Mouse (Mus musculus) spleen, postnatal 14 days (tissue): Measurements from ENCODE around the gene Myo1b.

Experiments used
- DNase-seq, 2 experiments: peaks; one replicate each; pipeline ENCODE4 v3.0.0; 2021 to 2022; ENCODE audit warnings: low spot score in 2 of 2

Gene Myo1b

DNA sequence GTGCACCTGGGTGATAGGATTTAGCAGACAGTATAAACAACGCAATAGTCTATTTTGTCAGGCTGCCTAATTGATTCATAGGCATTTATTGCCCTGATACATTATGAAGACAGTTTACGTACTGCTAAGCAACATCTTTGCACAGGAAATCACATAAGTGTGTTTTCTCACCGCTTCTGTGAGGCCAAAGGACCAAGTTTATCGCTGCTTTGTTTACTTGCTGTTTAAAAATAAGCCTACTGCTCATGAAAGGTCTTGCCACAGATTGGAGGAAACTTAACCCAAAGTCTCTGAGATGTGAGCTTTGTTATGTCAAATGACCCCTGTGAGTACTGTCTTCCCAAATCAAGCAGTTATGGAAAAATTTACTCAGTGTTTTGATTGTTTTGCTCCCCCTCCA is 187.1 kb downstream of the Myo1b start:
- DNase-seq: no peak

DNA sequence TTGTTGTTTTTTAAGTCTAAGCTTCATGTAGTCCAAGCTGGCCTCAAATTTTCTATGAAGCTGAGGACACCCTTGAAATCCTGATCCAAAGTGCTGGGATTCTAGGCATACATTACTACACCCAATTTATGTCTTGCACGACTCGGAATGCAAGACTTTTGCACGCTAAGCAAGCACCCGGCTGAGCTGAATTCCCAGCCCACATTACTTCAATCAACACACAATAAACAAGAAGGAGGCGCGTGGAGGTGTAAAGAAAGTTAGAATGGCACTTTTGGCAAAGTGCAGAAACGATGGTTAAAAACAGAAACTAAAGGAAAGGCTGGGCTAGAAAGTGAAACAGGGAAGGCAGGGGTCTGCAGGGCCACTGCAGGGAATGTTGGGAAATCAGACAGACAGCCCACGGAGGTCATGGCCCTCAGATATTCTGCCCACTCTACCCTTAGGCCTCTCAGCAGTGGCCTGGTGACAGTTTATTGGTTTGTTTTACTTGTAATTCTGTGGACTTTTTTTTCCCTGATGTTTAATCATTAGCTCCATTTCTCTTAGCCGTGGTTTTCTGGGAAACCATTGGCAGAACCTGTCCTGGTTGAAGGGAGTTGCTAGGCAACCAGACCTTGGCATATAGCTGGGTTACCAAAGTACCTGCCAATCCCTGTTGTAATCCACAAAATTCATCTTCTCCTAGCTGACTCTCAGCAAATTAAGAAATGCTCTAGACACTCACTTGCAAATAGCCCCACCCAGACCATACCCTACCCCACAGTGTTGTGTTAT is 195.8 kb downstream of the Myo1b start:
- DNase-seq: no peak

DNA sequence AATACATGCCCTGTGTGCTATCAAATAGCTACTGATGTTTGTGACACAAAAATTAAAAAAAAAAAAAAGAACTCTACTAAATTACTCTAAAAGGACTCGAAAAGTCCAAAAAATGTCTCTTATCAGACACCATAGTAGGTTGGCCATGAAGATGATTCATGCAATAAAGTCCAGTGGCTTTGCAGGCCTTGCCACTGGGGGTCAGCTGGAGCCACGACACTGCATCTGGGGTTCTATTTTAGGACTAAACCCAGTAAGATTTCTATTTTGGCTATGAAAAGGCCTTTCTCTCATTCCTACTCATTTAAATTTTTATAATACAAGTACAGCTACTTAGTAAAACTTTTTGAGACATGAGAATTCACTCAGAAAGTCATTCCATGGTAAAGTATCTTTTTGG is 205.0 kb downstream of the Myo1b start:
- DNase-seq: no peak

DNA sequence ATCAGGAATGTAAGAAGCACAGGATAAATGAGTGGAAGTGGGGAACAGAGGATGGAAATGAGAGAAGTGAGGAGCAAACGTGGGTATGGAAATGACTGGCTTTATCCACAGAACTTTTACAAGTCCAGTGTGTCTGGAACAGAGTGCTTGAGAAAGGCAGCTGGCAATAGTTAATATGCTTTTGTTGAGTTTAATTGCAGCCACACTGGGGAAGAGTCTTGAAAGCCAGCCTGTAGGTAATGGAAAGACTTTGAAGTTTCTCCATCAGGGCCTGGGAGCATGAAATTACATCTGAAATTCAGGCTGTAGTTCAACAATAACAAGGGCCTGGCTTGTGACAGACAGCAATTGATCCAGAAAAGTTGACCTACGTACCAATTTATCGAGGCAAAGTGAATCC is 209.8 kb downstream of the Myo1b start:
- DNase-seq: no peak

DNA sequence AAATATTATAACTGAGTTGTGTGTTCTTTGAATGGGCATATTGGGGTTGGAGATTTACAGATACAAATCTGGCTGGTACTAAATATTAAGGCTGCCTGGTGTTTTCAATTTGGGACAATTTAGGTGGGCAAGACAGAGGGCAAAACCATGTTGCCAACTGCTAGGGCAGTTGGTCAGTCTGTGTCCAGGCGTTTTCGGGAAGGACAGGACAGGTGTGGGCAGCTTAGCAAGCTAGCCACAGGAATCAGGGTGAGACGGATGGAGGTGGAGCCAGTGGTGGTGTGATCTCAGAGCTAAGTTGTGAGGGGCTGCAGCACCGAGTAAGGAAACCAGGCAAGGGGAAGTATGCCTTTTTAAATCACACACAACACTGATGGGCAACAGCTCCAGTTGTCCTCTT is 211.3 kb downstream of the Myo1b start:
- no peak for DNase-seq
